Mouse (Mus musculus): ENCODE measurements around the gene Npas3. TPM values are rescaled to one million over a fixed set of nuclear protein-coding genes. Genes with fewer than 3 reads are reported as not detected.

Gene Npas3
- polyA plus RNA-seq, 1 experiment: 1.2 TPM

GRCm38 (mm10) chr12:53321018-53321417 is 72.5 kb downstream of the Npas3 start:
- no peak overlapping the region for H3K27ac ChIP-seq (ENCODE audit: insufficient read depth, low read length)
- no peak for TF ChIP-seq POLR2A (IDR thresholded peaks at IDR 0.05; ENCODE audit: insufficient read depth, low read length)
- no peak for TF ChIP-seq CTCF (IDR thresholded peaks at IDR 0.05; ENCODE audit: low read depth, low read length)
- TF ChIP-seq EP300 (IDR thresholded peaks at IDR 0.05; ENCODE audit: insufficient read depth, low read depth, low read length): no peak
- H3K9me3 ChIP-seq (replicated peaks; ENCODE audit: control insufficient read depth, insufficient read depth, low read length, poor library complexity, severe bottlenecking): peaks cover 2% of the 10 kb centered on the region; the same call in 1 of the 2 replicates
- H3K4me3 ChIP-seq (ENCODE audit: low read depth, low read length): no peak overlapping the region
- H3K27me3 ChIP-seq (ENCODE audit: control insufficient read depth, insufficient read depth, low read length, poor library complexity, severe bottlenecking): no peaks in the 10 kb centered on the region
- no peaks in the 10 kb centered on the region for H3K4me1 ChIP-seq (ENCODE audit: control insufficient read depth, insufficient read depth, low read length)
- no peak overlapping the region for H3K9ac ChIP-seq (ENCODE audit: low read depth, poor library complexity, severe bottlenecking)
- H3K36me3 ChIP-seq (ENCODE audit: control insufficient read depth, insufficient read depth, low read length, poor library complexity, severe bottlenecking): no peaks in the 10 kb centered on the region

DNA sequence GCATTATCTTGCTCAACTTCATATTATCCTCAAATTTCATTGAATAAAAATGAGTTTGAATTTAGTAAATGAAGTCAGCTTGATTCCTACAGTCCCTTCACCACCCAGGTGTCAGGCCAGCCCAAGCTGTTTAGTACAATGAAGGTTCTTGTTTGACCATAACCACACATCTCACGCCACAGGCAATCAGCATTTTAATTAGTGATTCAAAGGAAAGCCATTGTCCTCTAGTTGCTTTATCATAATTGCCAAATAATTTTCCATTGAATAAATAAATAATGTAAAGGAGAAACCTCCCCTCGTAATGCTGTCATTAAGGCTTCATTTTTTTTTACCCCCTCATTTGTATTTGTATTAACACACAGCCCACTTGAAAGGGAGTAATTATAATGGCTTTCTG is 73.5 kb downstream of the Npas3 start:
- peaks cover 2% of the 10 kb centered on the region; the same call in 1 of the 2 replicates for H3K9me3 ChIP-seq (replicated peaks; ENCODE audit: control insufficient read depth, insufficient read depth, low read length, poor library complexity, severe bottlenecking)
- H3K27me3 ChIP-seq (ENCODE audit: control insufficient read depth, insufficient read depth, low read length, poor library complexity, severe bottlenecking): no peaks in the 10 kb centered on the region
- no peak overlapping the region for H3K27ac ChIP-seq (ENCODE audit: insufficient read depth, low read length)
- H3K9ac ChIP-seq (ENCODE audit: low read depth, poor library complexity, severe bottlenecking): no peak overlapping the region
- no peak overlapping the region for H3K4me3 ChIP-seq (ENCODE audit: low read depth, low read length)
- H3K4me1 ChIP-seq (ENCODE audit: control insufficient read depth, insufficient read depth, low read length): no peaks in the 10 kb centered on the region
- no peaks in the 10 kb centered on the region for H3K36me3 ChIP-seq (ENCODE audit: control insufficient read depth, insufficient read depth, low read length, poor library complexity, severe bottlenecking)
- TF ChIP-seq EP300 (IDR thresholded peaks at IDR 0.05; ENCODE audit: insufficient read depth, low read depth, low read length) (no peak), POLR2A (IDR thresholded peaks at IDR 0.05; ENCODE audit: insufficient read depth, low read length) (no peak), CTCF (IDR thresholded peaks at IDR 0.05; ENCODE audit: low read depth, low read length) (no peak)

DNA sequence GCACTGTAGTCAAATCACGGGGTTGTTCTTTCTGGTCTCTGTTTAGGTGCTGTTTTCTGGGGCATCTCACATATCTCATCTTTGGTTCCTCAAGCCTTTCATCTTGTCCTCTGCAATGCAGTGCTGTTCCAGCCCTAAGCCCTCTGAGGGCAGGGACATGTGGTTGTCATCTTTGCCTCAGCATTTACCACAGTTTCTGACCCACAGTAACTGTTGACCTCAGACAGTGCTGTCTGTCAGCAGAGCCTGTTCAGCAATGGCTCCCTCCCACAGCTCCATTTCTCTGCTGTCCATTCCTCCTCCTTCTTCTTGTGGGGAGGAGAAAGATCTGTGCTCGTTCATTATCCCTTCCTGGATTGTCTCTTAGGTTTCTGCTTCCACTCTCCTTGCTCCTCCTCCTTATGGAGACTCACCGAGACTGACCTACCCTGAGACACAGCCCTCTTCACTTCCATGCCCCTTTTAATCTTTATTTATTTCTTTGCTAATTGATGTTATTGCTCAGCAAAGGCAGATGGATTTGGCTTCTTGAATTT is 79.2 kb downstream of the Npas3 start:
- no peaks in the 10 kb centered on the region for H3K36me3 ChIP-seq (ENCODE audit: control insufficient read depth, insufficient read depth, low read length, poor library complexity, severe bottlenecking)
- H3K9me3 ChIP-seq (replicated peaks; ENCODE audit: control insufficient read depth, insufficient read depth, low read length, poor library complexity, severe bottlenecking): no peaks in the 10 kb centered on the region
- TF ChIP-seq POLR2A (IDR thresholded peaks at IDR 0.05; ENCODE audit: insufficient read depth, low read length): no peak
- TF ChIP-seq CTCF (IDR thresholded peaks at IDR 0.05; ENCODE audit: low read depth, low read length): no peak
- TF ChIP-seq EP300 (IDR thresholded peaks at IDR 0.05; ENCODE audit: insufficient read depth, low read depth, low read length): no peak
- H3K27me3 ChIP-seq (ENCODE audit: control insufficient read depth, insufficient read depth, low read length, poor library complexity, severe bottlenecking): no peaks in the 10 kb centered on the region
- no peak overlapping the region for H3K27ac ChIP-seq (ENCODE audit: insufficient read depth, low read length)
- no peak overlapping the region for H3K9ac ChIP-seq (ENCODE audit: low read depth, poor library complexity, severe bottlenecking)
- H3K4me3 ChIP-seq (ENCODE audit: low read depth, low read length): no peak overlapping the region
- no peaks in the 10 kb centered on the region for H3K4me1 ChIP-seq (ENCODE audit: control insufficient read depth, insufficient read depth, low read length)

DNA sequence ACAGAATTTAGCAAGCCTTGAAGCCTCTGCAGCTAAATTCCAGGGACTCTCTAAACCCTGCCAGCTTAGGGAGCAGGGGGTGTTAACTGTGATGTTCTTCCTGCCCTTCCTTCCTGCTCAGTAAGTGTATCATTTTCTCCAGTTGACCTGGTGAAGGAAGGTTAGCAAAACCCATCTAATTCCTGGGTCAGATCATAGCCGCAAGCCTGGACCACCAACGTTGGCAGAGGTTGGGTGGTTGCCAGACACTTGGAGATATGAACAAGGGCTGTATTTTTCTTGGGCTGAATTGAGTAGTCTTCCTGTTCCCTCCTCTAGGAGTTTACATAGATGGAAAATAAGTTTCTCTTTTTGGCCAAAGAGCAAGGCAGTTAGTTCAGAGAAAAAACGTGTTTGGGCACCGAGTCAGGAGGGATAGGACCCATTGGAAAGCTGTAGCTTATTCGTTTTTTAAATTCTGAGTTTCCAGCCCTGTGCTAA is 79.8 kb downstream of the Npas3 start:
- TF ChIP-seq CTCF (IDR thresholded peaks at IDR 0.05; ENCODE audit: low read depth, low read length) (no peak), POLR2A (IDR thresholded peaks at IDR 0.05; ENCODE audit: insufficient read depth, low read length) (no peak), EP300 (IDR thresholded peaks at IDR 0.05; ENCODE audit: insufficient read depth, low read depth, low read length) (no peak)
- H3K4me3 ChIP-seq (ENCODE audit: low read depth, low read length): no peak overlapping the region
- H3K36me3 ChIP-seq (ENCODE audit: control insufficient read depth, insufficient read depth, low read length, poor library complexity, severe bottlenecking): no peaks in the 10 kb centered on the region
- H3K9me3 ChIP-seq (replicated peaks; ENCODE audit: control insufficient read depth, insufficient read depth, low read length, poor library complexity, severe bottlenecking): no peaks in the 10 kb centered on the region
- no peaks in the 10 kb centered on the region for H3K27me3 ChIP-seq (ENCODE audit: control insufficient read depth, insufficient read depth, low read length, poor library complexity, severe bottlenecking)
- no peak overlapping the region for H3K27ac ChIP-seq (ENCODE audit: insufficient read depth, low read length)
- H3K9ac ChIP-seq (ENCODE audit: low read depth, poor library complexity, severe bottlenecking): no peak overlapping the region
- H3K4me1 ChIP-seq (ENCODE audit: control insufficient read depth, insufficient read depth, low read length): no peaks in the 10 kb centered on the region

DNA sequence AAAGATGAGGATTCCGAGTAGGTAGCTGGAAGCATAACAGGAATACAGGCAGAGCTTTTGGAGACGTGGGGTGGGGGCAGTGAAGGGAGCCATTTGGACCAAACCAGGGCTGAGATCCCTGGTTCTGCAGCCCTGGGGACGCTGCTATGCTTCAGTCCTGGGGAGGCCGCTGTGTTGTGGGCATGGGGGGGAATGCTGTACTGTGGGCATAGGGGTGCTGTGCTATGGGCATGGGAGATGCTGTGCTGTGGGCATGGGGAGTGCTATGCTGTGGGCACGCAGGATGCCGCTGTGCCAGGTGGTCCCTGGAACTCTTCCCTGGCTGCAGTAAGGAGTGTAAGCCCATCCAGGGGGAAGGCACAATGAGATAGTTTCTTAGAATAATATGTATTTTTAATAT is 81.7 kb downstream of the Npas3 start:
- no peaks in the 10 kb centered on the region for H3K36me3 ChIP-seq (ENCODE audit: control insufficient read depth, insufficient read depth, low read length, poor library complexity, severe bottlenecking)
- H3K4me1 ChIP-seq (ENCODE audit: control insufficient read depth, insufficient read depth, low read length): no peaks in the 10 kb centered on the region
- H3K27ac ChIP-seq (ENCODE audit: insufficient read depth, low read length): no peak overlapping the region
- no peaks in the 10 kb centered on the region for H3K9me3 ChIP-seq (replicated peaks; ENCODE audit: control insufficient read depth, insufficient read depth, low read length, poor library complexity, severe bottlenecking)
- H3K27me3 ChIP-seq (ENCODE audit: control insufficient read depth, insufficient read depth, low read length, poor library complexity, severe bottlenecking): no peaks in the 10 kb centered on the region
- no peak overlapping the region for H3K4me3 ChIP-seq (ENCODE audit: low read depth, low read length)
- TF ChIP-seq CTCF (IDR thresholded peaks at IDR 0.05; ENCODE audit: low read depth, low read length) (no peak), EP300 (IDR thresholded peaks at IDR 0.05; ENCODE audit: insufficient read depth, low read depth, low read length) (no peak), POLR2A (IDR thresholded peaks at IDR 0.05; ENCODE audit: insufficient read depth, low read length) (no peak)
- H3K9ac ChIP-seq (ENCODE audit: low read depth, poor library complexity, severe bottlenecking): no peak overlapping the region

DNA sequence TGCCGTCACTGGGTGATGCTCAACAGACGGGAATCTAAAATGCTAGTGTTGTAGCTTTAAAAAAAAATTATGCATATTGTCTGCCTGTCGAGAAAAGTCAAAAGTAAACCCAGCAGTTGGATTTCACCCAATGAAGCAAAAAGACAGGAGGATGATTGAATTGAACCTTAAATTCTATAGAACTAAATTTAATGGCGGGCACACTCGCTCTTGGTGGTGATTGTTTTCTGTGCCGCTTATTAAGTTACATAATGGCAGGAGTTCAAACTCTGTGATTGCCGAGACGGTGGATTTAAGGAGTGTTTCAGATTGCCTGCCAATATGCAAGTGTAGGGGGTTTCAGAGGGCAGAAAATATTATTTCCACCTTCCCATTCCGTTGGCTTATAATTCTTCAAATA is 82.9 kb downstream of the Npas3 start:
- TF ChIP-seq CTCF (IDR thresholded peaks at IDR 0.05; ENCODE audit: low read depth, low read length): no peak
- TF ChIP-seq POLR2A (IDR thresholded peaks at IDR 0.05; ENCODE audit: insufficient read depth, low read length): no peak
- no peak for TF ChIP-seq EP300 (IDR thresholded peaks at IDR 0.05; ENCODE audit: insufficient read depth, low read depth, low read length)
- Histone ChIP-seq H3K9me3 (replicated peaks; ENCODE audit: control insufficient read depth, insufficient read depth, low read length, poor library complexity, severe bottlenecking) (no peaks in the 10 kb centered on the region), H3K9ac (ENCODE audit: low read depth, poor library complexity, severe bottlenecking) (no peak overlapping the region), H3K27me3 (ENCODE audit: control insufficient read depth, insufficient read depth, low read length, poor library complexity, severe bottlenecking) (no peaks in the 10 kb centered on the region), H3K36me3 (ENCODE audit: control insufficient read depth, insufficient read depth, low read length, poor library complexity, severe bottlenecking) (no peaks in the 10 kb centered on the region), H3K4me1 (ENCODE audit: control insufficient read depth, insufficient read depth, low read length) (no peaks in the 10 kb centered on the region), H3K27ac (ENCODE audit: insufficient read depth, low read length) (no peak overlapping the region), H3K4me3 (ENCODE audit: low read depth, low read length) (no peak overlapping the region)

Data from ES-Bruce4 (cell line).